ENCODE assay signal across 8 mouse cellular contexts in genomic region chr5:150097620-150098019, GRCm38 (mm10). TPM values are rescaled to one million over a fixed set of nuclear protein-coding genes. Genes with fewer than 3 reads are reported as not detected.
A peak's percentile ranks its signal among the peaks of the same experiment; 100 is the strongest.
DNase-seq lines count a peak whose midpoint lies in the region; ATAC-seq and TF ChIP-seq lines count a peak whose summit lies in the region.

No protein-coding gene starts in this region.

- no peaks in the 10 kb centered on the region for H3K4me1 ChIP-seq in heart, embryonic 12.5 days (replicated peaks)
- H3K4me1 ChIP-seq in kidney, embryonic 14.5 days (ENCODE audit: control insufficient read depth, insufficient read depth, low read length), result no peaks in the 10 kb centered on the region
- H3K4me1 ChIP-seq in lung, embryonic 14.5 days (ENCODE audit: insufficient read depth), result no peaks in the 10 kb centered on the region
- 0 out of 2 replicates have a peak, but pooled peaks cover 5% of the 10 kb centered on the region for H3K4me1 ChIP-seq in neural tube, embryonic 15.5 days

- H3K27me3 ChIP-seq in heart, embryonic 12.5 days (replicated peaks), result no peaks in the 10 kb centered on the region
- no peaks in the 10 kb centered on the region for H3K27me3 ChIP-seq in kidney, embryonic 14.5 days (ENCODE audit: control insufficient read depth, insufficient read depth, low read length)
- H3K27me3 ChIP-seq in lung, embryonic 14.5 days (ENCODE audit: insufficient read depth, low read length), result no peaks in the 10 kb centered on the region
- no peaks in the 10 kb centered on the region; the same call in 1 of the 2 replicates for H3K27me3 ChIP-seq in neural tube, embryonic 15.5 days (replicated peaks)

- ATAC-seq in heart, embryonic 12.5 days (ENCODE audit: insufficient number of reproducible peaks, low FRiP score), result peak; percentile 36; the same call in 1 of the 2 replicates
- ATAC-seq in kidney, embryonic 14.5 days (ENCODE audit: low FRiP score, low TSS enrichment), result peak; percentile 71; the same call in 1 of the 2 replicates
- ATAC-seq in lung, embryonic 14.5 days (ENCODE audit: insufficient read depth), result peak; percentile 52; the same call in 1 of the 2 replicates
- ATAC-seq in neural tube, embryonic 15.5 days (ENCODE audit: low FRiP score), result peak; percentile 63

- H3K36me3 ChIP-seq in heart, embryonic 12.5 days, result no peaks in the 10 kb centered on the region
- no peaks in the 10 kb centered on the region for H3K36me3 ChIP-seq in kidney, embryonic 14.5 days (ENCODE audit: control insufficient read depth, insufficient read depth, low read length)
- no peaks in the 10 kb centered on the region for H3K36me3 ChIP-seq in lung, embryonic 14.5 days (ENCODE audit: insufficient read depth)
- H3K36me3 ChIP-seq in neural tube, embryonic 15.5 days, result no peaks in the 10 kb centered on the region

- H3K4me2 ChIP-seq in heart, embryonic 12.5 days, result no peak overlapping the region; the same call in 1 of the 2 replicates
- H3K4me2 ChIP-seq in kidney, embryonic 14.5 days (replicated peaks; ENCODE audit: low read depth, low read length), result no peak overlapping the region
- H3K4me2 ChIP-seq in lung, embryonic 14.5 days, result 0 out of 2 replicates have a peak overlapping the region, but pooled peaks have one; percentile 12
- H3K4me2 ChIP-seq in neural tube, embryonic 15.5 days, result peak overlapping the region; percentile 25; the same call in 1 of the 2 replicates

- H3K9ac ChIP-seq in heart, embryonic 12.5 days, result no peak overlapping the region
- no peak overlapping the region for H3K9ac ChIP-seq in kidney, embryonic 14.5 days (ENCODE audit: low read depth, low read length)
- no peak overlapping the region for H3K9ac ChIP-seq in lung, embryonic 14.5 days
- H3K9ac ChIP-seq in neural tube, embryonic 15.5 days (replicated peaks), result no peak overlapping the region

- TF ChIP-seq CTCF in lung, embryonic 14.5 days (IDR thresholded peaks at IDR 0.05; ENCODE audit: low read depth), result peak; percentile 93

- H3K27ac ChIP-seq in heart, embryonic 12.5 days (ENCODE audit: poor library complexity, severe bottlenecking), result no peak overlapping the region
- no peak overlapping the region for H3K27ac ChIP-seq in kidney, embryonic 14.5 days (ENCODE audit: low read depth, low read length)
- H3K27ac ChIP-seq in lung, embryonic 14.5 days (ENCODE audit: low read depth), result no peak overlapping the region
- no peak overlapping the region for H3K27ac ChIP-seq in neural tube, embryonic 15.5 days (replicated peaks)

- WGBS in heart, embryonic 12.5 days, result 6% methylated on average over 6 of the region's 6 CpGs
- 7% methylated on average over 6 of the region's 6 CpGs for WGBS in kidney, embryonic 14.5 days
- 9% methylated on average over 6 of the region's 6 CpGs for WGBS in lung, embryonic 14.5 days
- 10% methylated on average over 6 of the region's 6 CpGs for WGBS in neural tube, embryonic 15.5 days

- H3K4me3 ChIP-seq in heart, embryonic 12.5 days, result no peak overlapping the region
- H3K4me3 ChIP-seq in kidney, embryonic 14.5 days (ENCODE audit: low read length), result no peak overlapping the region
- no peak overlapping the region for H3K4me3 ChIP-seq in lung, embryonic 14.5 days (ENCODE audit: low read depth, low read length)
- no peak overlapping the region for H3K4me3 ChIP-seq in neural tube, embryonic 15.5 days (replicated peaks)

- peak; percentile 33 to 42 for DNase-seq in CD8-positive naive resting alpha-beta T cell, adult 2 months (ENCODE audit: low read depth in 2 of 2, low spot score in 2 of 2)
- DNase-seq in WW6 (ENCODE audit: low read depth, low spot score), result peak; percentile 39
- DNase-seq in embryo, embryonic 9.5 days (ENCODE audit: extremely low spot score), result peak; percentile 47
- peak; percentile 78 for DNase-seq in lung, embryonic 14.5 days
- DNase-seq in c-Kit-positive CD71-positive TER-119-positive erythroid progenitor cells, embryonic 14.5 days (ENCODE audit: low spot score), result no peak

- H3K9me3 ChIP-seq in heart, embryonic 12.5 days (replicated peaks), result no peaks in the 10 kb centered on the region
- no peaks in the 10 kb centered on the region for H3K9me3 ChIP-seq in kidney, embryonic 14.5 days (ENCODE audit: control insufficient read depth, low read length)
- no peaks in the 10 kb centered on the region for H3K9me3 ChIP-seq in lung, embryonic 14.5 days (ENCODE audit: low read depth, low read length)
- H3K9me3 ChIP-seq in neural tube, embryonic 15.5 days (replicated peaks), result no peaks in the 10 kb centered on the region

RNA-seq across cellular contexts. Expression of gene Fry, which starts 20.8 kb away (rescaled TPM):
- 30.6 and 37.2 TPM in 2 replicates for polyA plus RNA-seq in heart, embryonic 12.5 days (2016; fragmentation: Nextera tagmentation; extraction: Ambion mirVana)
- polyA plus RNA-seq in kidney, embryonic 14.5 days (2014; fragmentation: Nextera tagmentation; extraction: Ambion mirVana), result 5.5 and 8.0 TPM in 2 replicates
- 5.5 and 5.7 TPM in 2 replicates for polyA plus RNA-seq in lung, embryonic 14.5 days (2014; fragmentation: Nextera tagmentation; extraction: Ambion mirVana)
- 41.7 and 51.4 TPM in 2 replicates for polyA plus RNA-seq in neural tube, embryonic 15.5 days (2015; fragmentation: Nextera tagmentation; extraction: Ambion mirVana)

Comparison
In these comparisons a context has a peak if more than half of its experiments do, and no peak if none do; other contexts are left out.
1. H3K4me2 ChIP-seq: peak in lung, embryonic 14.5 days (single experiment) and neural tube, embryonic 15.5 days (single experiment); none in heart, embryonic 12.5 days (single experiment) and kidney, embryonic 14.5 days (single experiment).
2. Peak in every context shown above with its lines, with median percentiles within 50 percentile points of each other: ATAC-seq.